Mouse (Mus musculus) erythroid progenitor cell, adult 5-6 weeks (primary cell): ENCODE results near the gene Nkap. TPM values are rescaled to one million over a fixed set of nuclear protein-coding genes. Genes with fewer than 3 reads are reported as not detected.
A peak's percentile ranks its signal among the peaks of the same experiment; 100 is the strongest.
"Not testable (repeated sequence)": the region's sequence is repeated elsewhere in the genome, so short reads cannot be mapped to it uniquely, and the experiment has no call there.

Experiments used
- ATAC-seq: replicated peaks from 2 replicates; pipeline ENCODE4 v1.8.0; 2016; ENCODE audit warnings: moderate number of reproducible peaks, mild to moderate bottlenecking, moderate TSS enrichment, inconsistent platforms; ENCODE audit not compliant: poor library complexity, low FRiP score, severe bottlenecking
- total RNA-seq, 2 experiments: library from RNA; stranded (forward) in 1 of 2; stranded (reverse) in 1 of 2; fragments of 150-400 nt in 1 of 2; fragments of 186-747, 209-891 nt in 1 of 2; gene quantifications; 2 replicates each; pipeline versions ENCODE4 v1.2.3 to v1.2.4; 2015 to 2017; ENCODE audit warnings: low replicate concordance in 2 of 2

The Nkap gene
- total RNA-seq (2015; ENCODE audit: low replicate concordance) (6.8 and 14.3 TPM in 2 replicates), total RNA-seq (2017; ENCODE audit: low replicate concordance) (9.7 and 57.9 TPM in 2 replicates)

- ATAC-seq: peak; percentile 88
Measured at GRCm38 (mm10) chrX:37126671-37127358, at the start of gene Nkap. Nkap (plus strand) TSS chrX:37126795.

- ATAC-seq: not testable (repeated sequence)
Measured at GRCm38 (mm10) chrX:37080345-37080744, 46.2 kb upstream of the Nkap start.

GRCm38 (mm10) chrX:37081194-37081593 is 45.4 kb upstream of the Nkap start:
- ATAC-seq: no peak

- peak; percentile 55 for ATAC-seq
Measured at GRCm38 (mm10) chrX:37084318-37084926, 42.2 kb upstream of the Nkap start.

GRCm38 (mm10) chrX:37084927-37085660 is 41.5 kb upstream of the Nkap start, which contains the start of gene Rpl39:
Rpl39 (minus strand) TSS chrX:37085402.
- ATAC-seq: peak; percentile 95

GRCm38 (mm10) chrX:37085665-37086064 is 40.9 kb upstream of the Nkap start:
- peak; percentile 50 for ATAC-seq

- ATAC-seq: no peak
Measured at GRCm38 (mm10) chrX:37088778-37089177, 37.8 kb upstream of the Nkap start.

- ATAC-seq: no peak
Measured at GRCm38 (mm10) chrX:37091457-37091856, 35.1 kb upstream of the Nkap start.

- no peak for ATAC-seq
Measured at GRCm38 (mm10) chrX:37095106-37095768, 31.4 kb upstream of the Nkap start.

GRCm38 (mm10) chrX:37098681-37099080 is 27.9 kb upstream of the Nkap start:
- no peak for ATAC-seq

GRCm38 (mm10) chrX:37103826-37104225 is 22.8 kb upstream of the Nkap start:
- no peak for ATAC-seq

- peak; percentile 94 for ATAC-seq
Measured at GRCm38 (mm10) chrX:37109526-37110192, 16.9 kb upstream of the Nkap start.

- ATAC-seq: peak; percentile 98
Measured at GRCm38 (mm10) chrX:37110193-37110880, 16.3 kb upstream of the Nkap start, which contains the start of gene Upf3b. Upf3b (minus strand) TSS chrX:37110322.

GRCm38 (mm10) chrX:37110881-37111193 is 15.8 kb upstream of the Nkap start:
- no peak for ATAC-seq

GRCm38 (mm10) chrX:37117085-37117484 is 9.5 kb upstream of the Nkap start:
- ATAC-seq: no peak

GRCm38 (mm10) chrX:37119585-37119984 is 7.0 kb upstream of the Nkap start:
- no peak for ATAC-seq

- no peak for ATAC-seq
Measured at GRCm38 (mm10) chrX:37120212-37120611, 6.4 kb upstream of the Nkap start.

- ATAC-seq: no peak
Measured at GRCm38 (mm10) chrX:37125511-37125910, 1.1 kb upstream of the Nkap start.

- no peak for ATAC-seq
Measured at GRCm38 (mm10) chrX:37141732-37142131, 15.1 kb downstream of the Nkap start.
